Mouse (Mus musculus) left cerebral cortex, postnatal 14 days (tissue): ENCODE results near the gene Cpne7. TPM values are rescaled to one million over a fixed set of nuclear protein-coding genes. Genes with fewer than 3 reads are reported as not detected.

Experiments
- DNase-seq, 2 experiments: peaks; one replicate each; pipeline ENCODE4 v3.0.0; 2021 to 2022; ENCODE audit warnings: low spot score in 2 of 2, mixed read lengths in 1 of 2
- intact Hi-C: fragments of 180-260 bp; cut with DNase I; formaldehyde crosslinking; loops from one replicate; pipeline ENCODE4 v1.15.1; 2025
- microRNA-seq, 2 experiments: library from miRNA; unstranded; fragments of <30 nt; microRNA quantifications; one replicate each; pipeline ENCODE4 v1.2.0; 2022
- total RNA-seq, 2 experiments: library from RNA; stranded (reverse); gene quantifications; 2 replicates each; pipeline ENCODE4 v1.2.3; 2021

The Cpne7 gene
- total RNA-seq, 2 experiments from 2014 or later, result 55.0 to 77.7 TPM

GRCm38 (mm10) chr8:123150737-123151171 lies 33.6 kb downstream of the Cpne7 start:
- peak in 1 of 2 experiments; percentile 27 for DNase-seq
- intact Hi-C loops, result loop anchor here (5.0 kb wide), 2 partner anchors 33 to 42 kb away; partner anchors contain the start of gene Cpne7

- DNase-seq, result no peak
- intact Hi-C loops, result no loop called here
Measured at GRCm38 (mm10) chr8:123155177-123155576, 38.0 kb downstream of the Cpne7 start.

GRCm38 (mm10) chr8:123156070-123156773 lies 39.0 kb downstream of the Cpne7 start:
- intact Hi-C loops, result no loop called here
- DNase-seq, result no peak

GRCm38 (mm10) chr8:123157888-123158465 lies 40.8 kb downstream of the Cpne7 start, which contains the start of gene Sult5a1:
Gene Sult5a1 (minus strand): TSS chr8:123158315.
- intact Hi-C loops, result no loop called here
- no peak for DNase-seq

GRCm38 (mm10) chr8:123181391-123181790 lies 64.2 kb downstream of the Cpne7 start:
- no peak for DNase-seq
- intact Hi-C loops, result no loop called here

Small RNA genes lying within 50 kb of the gene (microRNA-seq; reads per million reads assigned to microRNA genes)
- gene Mir7079, result 0.67 to 0.79 reads per million in 2 experiments
- 195 to 204 reads per million in 2 experiments for gene Mir7080

Other genes with a start within 250 kb of the Cpne7 start
- 100 to 1,000 TPM; 146 to 151 TPM for gene Ankrd11, start 75.1 kb upstream of the Cpne7 start, total RNA-seq
- gene Spg7, start 54.4 kb upstream of the Cpne7 start, total RNA-seq, result 10 to 100 TPM; 69.0 to 69.4 TPM
- gene Rpl13, start 15.0 kb upstream of the Cpne7 start, total RNA-seq, result 100 to 1,000 TPM; 356 to 384 TPM
- gene Sult5a1, start 40.9 kb downstream of the Cpne7 start, total RNA-seq, result under 1 TPM in 1 of 2 experiments, not detected in 1; 0.59 TPM
- gene Dpep1, start 68.9 kb downstream of the Cpne7 start, total RNA-seq, result not detected
- gene Chmp1a, start 95.4 kb downstream of the Cpne7 start, total RNA-seq, result 100 to 1,000 TPM in 1 of 2 experiments, 10 to 100 TPM in 1; 99.0 to 108 TPM
- gene Spata33, start 95.5 kb downstream of the Cpne7 start, total RNA-seq, result 10 to 100 TPM in 1 of 2 experiments, 1 to 10 TPM in 1; 7.1 to 10.2 TPM
- gene Cdk10, start 107.5 kb downstream of the Cpne7 start, total RNA-seq, result 10 to 100 TPM; 71.2 to 75.6 TPM
- 100 to 1,000 TPM; 125 to 142 TPM for gene Spata2l, start 118.9 kb downstream of the Cpne7 start, total RNA-seq
- gene Zfp276, start 136.8 kb downstream of the Cpne7 start, total RNA-seq, result 10 to 100 TPM; 20.4 to 20.9 TPM
- 10 to 100 TPM; 60.2 to 71.8 TPM for gene Vps9d1, start 137.0 kb downstream of the Cpne7 start, total RNA-seq
- 1 to 10 TPM; 4.1 to 6.5 TPM for gene Fanca, start 201.2 kb downstream of the Cpne7 start, total RNA-seq
- gene Spire2, start 215.3 kb downstream of the Cpne7 start, total RNA-seq, result 10 to 100 TPM; 16.3 to 17.1 TPM